19 mouse cellular contexts compared by ENCODE assay signal in genomic region chr4:43694439-43695248, GRCm38 (mm10). TPM values are rescaled to one million over a fixed set of nuclear protein-coding genes. Genes with fewer than 3 reads are reported as not detected.
DNase-seq lines count a peak whose midpoint lies in the region; ATAC-seq and TF ChIP-seq lines count a peak whose summit lies in the region.
"Had no signal": no experiment of that assay in that cellular context is flagged by ENCODE, and none has a peak within 500 bp of the region (broad histone marks: within the 10 kb centered on the region; RNA-seq: fewer than 3 reads in every experiment).

No protein-coding gene starts in this region.

- H3K4me3 ChIP-seq in heart, embryonic 13.5 days, result no peak overlapping the region
- no peak overlapping the region for H3K4me3 ChIP-seq in lung, postnatal 0 days (ENCODE audit: low read depth, low read length)
- H3K4me3 ChIP-seq in liver, embryonic 13.5 days (replicated peaks), result no peak overlapping the region
- no peak overlapping the region for H3K4me3 ChIP-seq in kidney, embryonic 15.5 days (replicated peaks)
- H3K4me3 ChIP-seq: embryonic facial prominence, embryonic 13.5 days; liver, embryonic 15.5 days; neural tube, embryonic 13.5 days had no signal

- peaks cover 35% of the 10 kb centered on the region for H3K4me1 ChIP-seq in heart, embryonic 13.5 days
- peaks cover 2% of the 10 kb centered on the region; the same call in 1 of the 2 replicates for H3K4me1 ChIP-seq in lung, postnatal 0 days (ENCODE audit: insufficient read depth, low read depth, low read length)
- peaks cover 35% of the 10 kb centered on the region for H3K4me1 ChIP-seq in liver, embryonic 13.5 days (replicated peaks)
- no peaks in the 10 kb centered on the region for H3K4me1 ChIP-seq in kidney, embryonic 15.5 days
- H3K4me1 ChIP-seq: embryonic facial prominence, embryonic 13.5 days; neural tube, embryonic 13.5 days had no signal

- H3K27ac ChIP-seq in heart, embryonic 13.5 days (replicated peaks), result peak overlapping the region; percentile 64
- H3K27ac ChIP-seq in lung, postnatal 0 days (ENCODE audit: low read length), result peak overlapping the region; percentile 8; the same call in 1 of the 2 replicates
- no peak overlapping the region; the same call in 1 of the 2 replicates for H3K27ac ChIP-seq in liver, embryonic 13.5 days
- no peak overlapping the region for H3K27ac ChIP-seq in kidney, embryonic 15.5 days
- H3K27ac ChIP-seq: embryonic facial prominence, embryonic 13.5 days; liver, embryonic 15.5 days; macrophage; neural tube, embryonic 13.5 days had no signal

- H3K4me2 ChIP-seq in heart, embryonic 13.5 days, result no peak overlapping the region
- no peak overlapping the region for H3K4me2 ChIP-seq in lung, postnatal 0 days (replicated peaks; ENCODE audit: low read depth, low read length)
- no peak overlapping the region for H3K4me2 ChIP-seq in liver, embryonic 13.5 days
- H3K4me2 ChIP-seq in kidney, embryonic 15.5 days, result no peak overlapping the region
- H3K4me2 ChIP-seq: embryonic facial prominence, embryonic 13.5 days; heart, embryonic 11.5 days; liver, embryonic 15.5 days; neural tube, embryonic 13.5 days had no signal

- no peaks in the 10 kb centered on the region for H3K9me3 ChIP-seq in heart, embryonic 13.5 days
- no peaks in the 10 kb centered on the region for H3K9me3 ChIP-seq in lung, postnatal 0 days (ENCODE audit: low read length)
- no peaks in the 10 kb centered on the region for H3K9me3 ChIP-seq in liver, embryonic 13.5 days (replicated peaks)
- H3K9me3 ChIP-seq in kidney, embryonic 15.5 days (replicated peaks), result no peaks in the 10 kb centered on the region
- H3K9me3 ChIP-seq: embryonic facial prominence, embryonic 13.5 days; liver, embryonic 15.5 days; neural tube, embryonic 13.5 days had no signal

- H3K36me3 ChIP-seq in heart, embryonic 13.5 days, result peaks cover 6% of the 10 kb centered on the region
- no peaks in the 10 kb centered on the region for H3K36me3 ChIP-seq in lung, postnatal 0 days (ENCODE audit: insufficient read depth, low read length)
- no peaks in the 10 kb centered on the region for H3K36me3 ChIP-seq in liver, embryonic 13.5 days
- 0 out of 2 replicates have a peak, but pooled peaks cover 3% of the 10 kb centered on the region for H3K36me3 ChIP-seq in kidney, embryonic 15.5 days
- H3K36me3 ChIP-seq: liver, embryonic 15.5 days had no signal

- no peaks in the 10 kb centered on the region; the same call in 1 of the 2 replicates for H3K27me3 ChIP-seq in heart, embryonic 13.5 days (replicated peaks)
- H3K27me3 ChIP-seq in lung, postnatal 0 days (replicated peaks; ENCODE audit: insufficient read depth, low read length), result no peaks in the 10 kb centered on the region
- peaks cover 10% of the 10 kb centered on the region for H3K27me3 ChIP-seq in liver, embryonic 13.5 days
- no peaks in the 10 kb centered on the region for H3K27me3 ChIP-seq in kidney, embryonic 15.5 days
- H3K27me3 ChIP-seq: neural tube, embryonic 13.5 days had no signal

- ATAC-seq in heart, embryonic 13.5 days (ENCODE audit: extremely low read depth, insufficient number of reproducible peaks, low FRiP score, low TSS enrichment), result no peak
- no peak for ATAC-seq in lung, postnatal 0 days
- ATAC-seq in liver, embryonic 13.5 days (ENCODE audit: low read depth), result peak; percentile 40; the same call in 1 of the 2 replicates
- ATAC-seq in kidney, embryonic 15.5 days (replicated peaks; ENCODE audit: low FRiP score), result no peak
- ATAC-seq: forebrain, embryonic 14.5 days; hindbrain, embryonic 16.5 days had no signal

- WGBS in heart, embryonic 13.5 days, result 75% methylated on average over 1 of the region's 1 CpGs
- WGBS in lung, postnatal 0 days, result 60% methylated on average over 1 of the region's 1 CpGs
- WGBS in liver, embryonic 13.5 days (ENCODE audit: insufficient replicate concordance), result 30% methylated on average over 1 of the region's 1 CpGs
- 94% methylated on average over 1 of the region's 1 CpGs for WGBS in kidney, embryonic 15.5 days

- H3K9ac ChIP-seq in heart, embryonic 13.5 days, result no peak overlapping the region
- H3K9ac ChIP-seq in lung, postnatal 0 days (replicated peaks; ENCODE audit: low read depth), result no peak overlapping the region
- H3K9ac ChIP-seq in liver, embryonic 13.5 days, result no peak overlapping the region
- no peak overlapping the region for H3K9ac ChIP-seq in kidney, embryonic 15.5 days
- H3K9ac ChIP-seq: embryonic facial prominence, embryonic 13.5 days; liver, embryonic 15.5 days; neural tube, embryonic 13.5 days had no signal

- DNase-seq in heart, adult 9 months (ENCODE audit: low spot score in 2 of 2), result no peak
- DNase-seq in lung, postnatal 0 days (ENCODE audit: low spot score), result no peak
- DNase-seq in lung, adult 18-20 months, result no peak
- DNase-seq in liver, embryonic 13.5 days, result no peak
- DNase-seq in urinary bladder, adult 2 months (ENCODE audit: low spot score), result no peak
- DNase-seq in adrenal gland, adult (ENCODE audit: inconsistent age in 2 of 2, low spot score in 1 of 2), result no peak
- DNase-seq: cerebellum, adult 11 months; midbrain, embryonic 14.5 days; right cerebral cortex, adult 18-20 months; thymus, postnatal 36 days had no signal

- 0 out of 2 replicates have a peak, but pooled peaks have one; percentile 11 for TF ChIP-seq EP300 in lung, postnatal 0 days (IDR thresholded peaks at IDR 0.05)

- no peak for TF ChIP-seq CTCF in lung, postnatal 0 days (IDR thresholded peaks at IDR 0.05)

RNA-seq across cellular contexts. Expression of gene Olfr70, which starts 6.0 kb away (rescaled TPM):
- polyA plus RNA-seq in heart, embryonic 13.5 days (2015; fragmentation: Nextera tagmentation; extraction: Ambion mirVana), result not detected in 2 replicates
- polyA plus RNA-seq in lung, postnatal 0 days (2015; fragmentation: Nextera tagmentation; extraction: Ambion mirVana), result not detected in 2 replicates
- not detected in 2 replicates for polyA plus RNA-seq in liver, embryonic 13.5 days (2015; fragmentation: Nextera tagmentation; extraction: Ambion mirVana)
- not detected in 2 replicates for polyA plus RNA-seq in urinary bladder, adult 2 months (2012; rRNA removed)
- polyA plus RNA-seq in kidney, embryonic 15.5 days (2015; fragmentation: Nextera tagmentation; extraction: Ambion mirVana), result not detected in 2 replicates
- polyA plus RNA-seq: embryonic facial prominence, embryonic 13.5 days; forebrain, embryonic 14.5 days; heart, embryonic 11.5 days; liver, embryonic 15.5 days; macrophage; midbrain, embryonic 14.5 days; neural tube, embryonic 13.5 days had no signal

RNA-seq across cellular contexts. Expression of gene Olfr71, which starts 15.4 kb away (rescaled TPM):
- polyA plus RNA-seq in heart, embryonic 13.5 days (2015; fragmentation: Nextera tagmentation; extraction: Ambion mirVana), result not detected in 2 replicates
- polyA plus RNA-seq in lung, postnatal 0 days (2015; fragmentation: Nextera tagmentation; extraction: Ambion mirVana), result 0.17 TPM in 1 of 2 replicates, not detected in the other
- polyA plus RNA-seq in liver, embryonic 13.5 days (2015; fragmentation: Nextera tagmentation; extraction: Ambion mirVana), result not detected in 2 replicates
- not detected in 2 replicates for polyA plus RNA-seq in urinary bladder, adult 2 months (2012; rRNA removed)
- polyA plus RNA-seq in kidney, embryonic 15.5 days (2015; fragmentation: Nextera tagmentation; extraction: Ambion mirVana), result not detected in 2 replicates
- polyA plus RNA-seq: embryonic facial prominence, embryonic 13.5 days; forebrain, embryonic 14.5 days; heart, embryonic 11.5 days; liver, embryonic 15.5 days; macrophage; midbrain, embryonic 14.5 days had no signal

RNA-seq across cellular contexts. Expression of gene Fam221b, which starts 25.7 kb away (rescaled TPM):
- polyA plus RNA-seq in heart, embryonic 13.5 days (2015; fragmentation: Nextera tagmentation; extraction: Ambion mirVana), result 2.6 and 2.9 TPM in 2 replicates
- polyA plus RNA-seq in lung, postnatal 0 days (2015; fragmentation: Nextera tagmentation; extraction: Ambion mirVana), result 2.5 TPM in 2 replicates
- 1.3 and 1.8 TPM in 2 replicates for polyA plus RNA-seq in liver, embryonic 13.5 days (2015; fragmentation: Nextera tagmentation; extraction: Ambion mirVana)
- 0.41 and 0.51 TPM in 2 replicates for polyA plus RNA-seq in urinary bladder, adult 2 months (2012; rRNA removed)
- 2.7 and 3.3 TPM in 2 replicates for polyA plus RNA-seq in kidney, embryonic 15.5 days (2015; fragmentation: Nextera tagmentation; extraction: Ambion mirVana)

RNA-seq across cellular contexts. Expression of gene Tmem8b, which starts 25.9 kb away (rescaled TPM):
- polyA plus RNA-seq in heart, embryonic 13.5 days (2015; fragmentation: Nextera tagmentation; extraction: Ambion mirVana), result 4.0 and 4.8 TPM in 2 replicates
- polyA plus RNA-seq in lung, postnatal 0 days (2015; fragmentation: Nextera tagmentation; extraction: Ambion mirVana), result 2.5 and 3.1 TPM in 2 replicates
- polyA plus RNA-seq in liver, embryonic 13.5 days (2015; fragmentation: Nextera tagmentation; extraction: Ambion mirVana), result 0.19 and 0.23 TPM in 2 replicates
- polyA plus RNA-seq in urinary bladder, adult 2 months (2012; rRNA removed), result 8.3 and 12.6 TPM in 2 replicates
- 2.7 and 3.6 TPM in 2 replicates for polyA plus RNA-seq in kidney, embryonic 15.5 days (2015; fragmentation: Nextera tagmentation; extraction: Ambion mirVana)

RNA-seq across cellular contexts. Expression of gene Hrct1, which starts 32.3 kb away (rescaled TPM):
- polyA plus RNA-seq in heart, embryonic 13.5 days (2015; fragmentation: Nextera tagmentation; extraction: Ambion mirVana), result 0.78 and 1.1 TPM in 2 replicates
- polyA plus RNA-seq in lung, postnatal 0 days (2015; fragmentation: Nextera tagmentation; extraction: Ambion mirVana), result 11.8 and 19.3 TPM in 2 replicates
- polyA plus RNA-seq in liver, embryonic 13.5 days (2015; fragmentation: Nextera tagmentation; extraction: Ambion mirVana), result 0.09 and 0.17 TPM in 2 replicates
- 5.2 and 7.8 TPM in 2 replicates for polyA plus RNA-seq in urinary bladder, adult 2 months (2012; rRNA removed)
- 0.77 and 1.0 TPM in 2 replicates for polyA plus RNA-seq in kidney, embryonic 15.5 days (2015; fragmentation: Nextera tagmentation; extraction: Ambion mirVana)
- polyA plus RNA-seq: macrophage had no signal

Comparison
In these comparisons a context has a peak if more than half of its experiments do, and no peak if none do; other contexts are left out.
1. H3K27ac ChIP-seq: peak in heart, embryonic 13.5 days (single experiment) and lung, postnatal 0 days (single experiment); none in liver, embryonic 13.5 days (single experiment) and kidney, embryonic 15.5 days (single experiment).